Mouse (Mus musculus) gastrocnemius, adult 8-10 months (tissue): ENCODE results near the gene BC049730. TPM values are rescaled to one million over a fixed set of nuclear protein-coding genes. Genes with fewer than 3 reads are reported as not detected.
"Not testable (repeated sequence)": the region's sequence is repeated elsewhere in the genome, so short reads cannot be mapped to it uniquely, and the experiment has no call there.

Source experiments
- DNase-seq, 2 experiments: peaks; one replicate each; pipeline ENCODE4 v3.0.0; 2022; ENCODE audit warnings: low spot score in 2 of 2
- total RNA-seq, 4 experiments: library from RNA; stranded (reverse); gene quantifications; 2 replicates each; pipeline ENCODE4 v1.2.4; 2022

The BC049730 gene
- total RNA-seq: not detected

- DNase-seq: no peak
Measured at GRCm38 (mm10) chr7:24708832-24709292, at the start of gene BC049730. Gene BC049730, plus strand, starts transcription at chr7:24709242.

- DNase-seq: no peak
Measured at GRCm38 (mm10) chr7:24659737-24660357, 49.2 kb upstream of the BC049730 start.

GRCm38 (mm10) chr7:24661118-24661904, 47.7 kb upstream of the BC049730 start:
- DNase-seq: no peak

- DNase-seq: peak in 1 of 2 experiments; percentile 19
Measured at GRCm38 (mm10) chr7:24662575-24662974, 46.5 kb upstream of the BC049730 start.

- no peak for DNase-seq
Measured at GRCm38 (mm10) chr7:24664301-24664700, 44.7 kb upstream of the BC049730 start.

- no peak for DNase-seq
Measured at GRCm38 (mm10) chr7:24664959-24665358, 44.1 kb upstream of the BC049730 start.

GRCm38 (mm10) chr7:24671944-24672439, 37.0 kb upstream of the BC049730 start:
- no peak for DNase-seq

GRCm38 (mm10) chr7:24676575-24676974, 32.5 kb upstream of the BC049730 start, which contains the start of gene Tex101:
Gene Tex101, minus strand, starts transcription at chr7:24676675.
- no peak for DNase-seq

- not testable (repeated sequence) for DNase-seq
Measured at GRCm38 (mm10) chr7:24684121-24684520, 24.9 kb upstream of the BC049730 start.

GRCm38 (mm10) chr7:24687519-24687918, 21.5 kb upstream of the BC049730 start:
- DNase-seq: not testable (repeated sequence)

- DNase-seq: not testable (repeated sequence)
Measured at GRCm38 (mm10) chr7:24692693-24693092, 16.3 kb upstream of the BC049730 start.

GRCm38 (mm10) chr7:24697891-24698290, 11.2 kb upstream of the BC049730 start:
- DNase-seq: not testable (repeated sequence)

- DNase-seq: not testable (repeated sequence)
Measured at GRCm38 (mm10) chr7:24702841-24703240, 6.2 kb upstream of the BC049730 start.

- DNase-seq: no peak
Measured at GRCm38 (mm10) chr7:24715039-24715438, 6.0 kb downstream of the BC049730 start.

GRCm38 (mm10) chr7:24726808-24727207, 17.8 kb downstream of the BC049730 start, which contains the start of gene Gm4763:
Gene Gm4763, minus strand, starts transcription at chr7:24726908.
- DNase-seq: not testable (repeated sequence)

- no peak for DNase-seq
Measured at GRCm38 (mm10) chr7:24735970-24736670, 27.1 kb downstream of the BC049730 start.

GRCm38 (mm10) chr7:24750695-24751094, 41.7 kb downstream of the BC049730 start:
- no peak for DNase-seq

GRCm38 (mm10) chr7:24751610-24752009, 42.6 kb downstream of the BC049730 start:
- no peak for DNase-seq

- DNase-seq: no peak
Measured at GRCm38 (mm10) chr7:24753476-24753875, 44.4 kb downstream of the BC049730 start.

GRCm38 (mm10) chr7:24758520-24758919, 49.5 kb downstream of the BC049730 start:
- no peak for DNase-seq

GRCm38 (mm10) chr7:24760211-24760610, 51.2 kb downstream of the BC049730 start, which contains the start of gene Cd177:
Gene Cd177, minus strand, starts transcription at chr7:24760311.
- no peak for DNase-seq
